Mouse (Mus musculus) lung, postnatal 0 days (tissue): ENCODE measurements around the gene Akap6. TPM values are rescaled to one million over a fixed set of nuclear protein-coding genes. Genes with fewer than 3 reads are reported as not detected.
A peak's percentile ranks its signal among the peaks of the same experiment; 100 is the strongest.

ENCODE experiments used
- ATAC-seq: fragments of 200-750 bp; cut with Nextera tagmentation; 2 replicates; pipeline ENCODE4 v1.8.0; 2017; ENCODE audit warnings: moderate library complexity
- DNase-seq: peaks from one replicate; pipeline ENCODE4 v3.0.0-alpha.2; 2016; ENCODE audit warnings: low spot score
- H3K27ac ChIP-seq: fragments of 300-500 bp; sonication (generic); 2 replicates; pipeline ENCODE4 v1.5.1; 2014; ENCODE audit warnings: antibody characterized with exemption, mild to moderate bottlenecking, low read length, mixed read lengths
- H3K27me3 ChIP-seq: fragments of 300-500 bp; sonication (generic); replicated peaks from 2 replicates; pipeline ENCODE4 v1.6.1; 2014; ENCODE audit warnings: low read length, mixed read lengths; ENCODE audit not compliant: insufficient read depth
- H3K36me3 ChIP-seq: fragments of 300-500 bp; sonication (generic); 2 replicates; pipeline ENCODE4 v1.6.1; 2014; ENCODE audit warnings: low read length, mixed read lengths; ENCODE audit not compliant: insufficient read depth
- H3K4me1 ChIP-seq: fragments of 300-500 bp; sonication (generic); 2 replicates; pipeline ENCODE4 v1.6.1; 2014; ENCODE audit warnings: antibody characterized with exemption, low read depth, low read length, mixed read lengths; ENCODE audit not compliant: insufficient read depth
- H3K4me2 ChIP-seq: fragments of 300-500 bp; sonication (generic); replicated peaks from 2 replicates; pipeline ENCODE4 v1.6.1; 2014; ENCODE audit warnings: low read depth, mild to moderate bottlenecking, low read length, moderate library complexity, mixed read lengths
- H3K4me3 ChIP-seq: fragments of 300-500 bp; sonication (generic); 2 replicates; pipeline ENCODE4 v1.5.1; 2014; ENCODE audit warnings: low read depth, low read length
- H3K9ac ChIP-seq: fragments of 300-500 bp; sonication (generic); replicated peaks from 2 replicates; pipeline ENCODE4 v1.6.1; 2014; ENCODE audit warnings: low read depth, mild to moderate bottlenecking
- H3K9me3 ChIP-seq: fragments of 300-500 bp; sonication (generic); 2 replicates; pipeline ENCODE4 v1.6.1; 2016; ENCODE audit warnings: low read length, mixed read lengths
- CTCF ChIP-seq: IDR thresholded peaks from 2 replicates; pipeline ENCODE4 v1.5.1; 2016; ENCODE audit warnings: antibody characterized with exemption, mild to moderate bottlenecking
- EP300 ChIP-seq: IDR thresholded peaks from 2 replicates; pipeline ENCODE4 v1.6.1; 2016; ENCODE audit warnings: antibody characterized with exemption, mild to moderate bottlenecking, control low read depth
- WGBS: fragments of 180-500 bp; shearing (Covaris S2); extraction: QIAGEN DNeasy Blood & Tissue Kit; methylation state at CpG from one replicate; pipeline ENCODE4 v1.1.7; 2014; 5-methylcytosine and 5-hydroxymethylcytosine counted together
- polyA plus RNA-seq: library from polyadenylated mRNA; unstranded; fragments of >200 nt; fragmentation: Nextera tagmentation; extraction: Ambion mirVana; gene quantifications from 2 replicates; pipeline ENCODE4 v1.2.1, GENCODE M21; 2015

The Akap6 gene
- polyA plus RNA-seq, 1 experiment from 2014 or later, result 0.12 TPM

DNA sequence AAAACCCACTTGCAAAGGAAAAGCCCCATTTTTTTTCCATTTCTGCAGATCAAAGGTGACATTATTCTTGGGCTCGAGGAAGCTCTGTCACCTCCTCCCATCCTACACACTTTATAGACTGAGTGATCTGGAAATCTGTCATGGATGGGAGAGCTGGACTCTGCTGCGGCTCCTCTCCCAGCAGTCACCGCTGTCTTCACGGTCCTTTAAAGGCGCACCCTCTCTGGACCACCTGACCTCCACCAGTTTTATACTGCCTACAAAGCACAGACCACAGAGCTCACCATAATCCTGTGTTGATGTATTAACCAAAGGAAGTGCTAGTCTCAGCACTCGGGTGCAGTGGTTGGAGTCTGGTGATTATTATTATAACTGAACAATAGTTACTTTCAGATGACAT, 330.7 kb downstream of the Akap6 start:
- ATAC-seq, result no peak
- H3K4me1 ChIP-seq, result peaks cover 6% of the 10 kb centered on the region; the same call in 1 of the 2 replicates
- H3K9me3 ChIP-seq, result no peaks in the 10 kb centered on the region
- no peaks in the 10 kb centered on the region for H3K27me3 ChIP-seq
- H3K4me3 ChIP-seq, result no peak overlapping the region
- H3K4me2 ChIP-seq, result no peak overlapping the region
- no peak overlapping the region for H3K9ac ChIP-seq
- no peaks in the 10 kb centered on the region for H3K36me3 ChIP-seq
- no peak overlapping the region for H3K27ac ChIP-seq
- no peak for DNase-seq
- WGBS, result 47% methylated on average over 6 of the region's 6 CpGs
- TF ChIP-seq EP300 (no peak), CTCF (no peak)

DNA sequence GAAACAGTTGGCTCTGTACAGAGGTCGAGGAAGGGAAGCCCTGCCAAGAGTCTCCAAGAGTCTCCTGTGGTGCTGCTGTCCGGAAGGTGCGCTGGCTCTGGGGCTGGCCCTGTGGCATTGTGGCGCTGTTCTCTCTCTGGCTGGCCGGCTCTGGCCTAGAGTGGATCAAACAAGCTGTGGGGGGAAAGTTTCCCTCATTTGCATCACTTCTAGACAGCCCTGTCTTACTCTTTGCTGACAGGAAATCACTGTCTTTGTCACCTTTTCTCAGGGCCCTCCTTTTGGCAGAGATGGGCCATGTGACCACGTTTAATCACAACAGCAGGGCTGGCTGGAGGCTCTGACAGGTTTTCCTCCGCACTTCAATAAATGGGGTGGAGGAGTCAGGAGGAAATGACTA, 333.6 kb downstream of the Akap6 start:
- Histone ChIP-seq H3K4me3 (no peak overlapping the region), H3K9me3 (no peaks in the 10 kb centered on the region), H3K4me2 (peak overlapping the region; percentile 50; the same call in 1 of the 2 replicates), H3K4me1 (peaks cover 6% of the 10 kb centered on the region; the same call in 1 of the 2 replicates), H3K27me3 (no peaks in the 10 kb centered on the region), H3K36me3 (no peaks in the 10 kb centered on the region), H3K9ac (no peak overlapping the region), H3K27ac (no peak overlapping the region)
- ATAC-seq (peak; percentile 38), DNase-seq (peak; percentile 16)
- no peak for TF ChIP-seq EP300
- TF ChIP-seq CTCF, result no peak; the same call in 1 of the 2 replicates
- 17% methylated on average over 7 of the region's 7 CpGs for WGBS

DNA sequence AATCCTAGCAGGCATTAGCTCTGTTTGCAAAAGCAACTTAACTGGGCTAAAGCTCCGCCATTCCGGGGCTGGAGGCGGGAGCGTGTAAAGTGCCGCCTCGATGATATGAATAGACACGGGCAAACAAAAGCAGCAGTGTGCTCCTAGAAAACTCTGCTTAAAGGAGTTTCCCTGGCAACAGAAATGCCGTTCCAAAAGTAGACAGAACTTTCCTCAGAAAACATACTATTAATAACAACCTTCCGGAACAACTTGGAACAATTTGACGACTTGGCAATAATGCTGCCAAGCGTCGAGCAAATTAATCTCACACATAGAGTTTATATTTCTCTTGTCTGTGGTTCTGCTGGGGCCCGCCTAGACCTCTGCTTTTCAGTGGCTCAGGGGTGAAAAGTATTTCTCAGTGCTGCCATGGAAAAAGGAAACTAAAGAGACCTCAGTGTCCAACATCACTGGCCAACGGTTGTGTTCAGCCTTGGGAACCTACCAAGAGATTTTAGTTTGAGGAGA, 334.3 kb downstream of the Akap6 start:
- H3K9ac ChIP-seq, result no peak overlapping the region
- no peaks in the 10 kb centered on the region for H3K36me3 ChIP-seq
- no peaks in the 10 kb centered on the region for H3K9me3 ChIP-seq
- peaks cover 6% of the 10 kb centered on the region; the same call in 1 of the 2 replicates for H3K4me1 ChIP-seq
- H3K27ac ChIP-seq, result no peak overlapping the region
- peak; percentile 74 for ATAC-seq
- H3K4me3 ChIP-seq, result peak overlapping the region; percentile 22
- 6% methylated on average over 14 of the region's 14 CpGs for WGBS
- H3K4me2 ChIP-seq, result peak overlapping the region; percentile 50
- DNase-seq, result peak; percentile 56
- TF ChIP-seq CTCF, result no peak
- TF ChIP-seq EP300, result 0 out of 2 replicates have a peak, but pooled peaks have one; percentile 10
- H3K27me3 ChIP-seq, result no peaks in the 10 kb centered on the region

DNA sequence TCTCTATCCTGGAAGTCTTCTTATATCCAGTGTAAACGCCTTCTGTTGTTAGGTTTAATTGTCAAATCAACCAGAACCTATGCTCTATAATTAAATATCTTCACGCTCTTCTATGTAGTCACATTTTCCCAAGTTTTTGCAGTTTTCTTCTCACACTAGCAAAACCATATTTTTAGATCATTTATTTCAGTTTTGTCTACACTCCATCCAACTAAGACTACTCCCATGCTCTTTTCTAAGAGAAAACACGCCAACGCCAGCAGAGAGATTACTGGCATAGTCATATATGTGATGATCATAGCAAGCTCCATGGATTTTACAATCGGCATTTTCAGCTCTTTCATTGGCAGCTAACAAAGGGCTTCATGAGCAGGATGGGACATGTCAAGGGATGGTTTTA, 341.5 kb downstream of the Akap6 start:
- H3K27ac ChIP-seq, result no peak overlapping the region
- no peak overlapping the region for H3K4me2 ChIP-seq
- H3K27me3 ChIP-seq, result no peaks in the 10 kb centered on the region
- TF ChIP-seq CTCF, result no peak
- TF ChIP-seq EP300, result no peak
- H3K4me3 ChIP-seq, result no peak overlapping the region
- ATAC-seq (no peak), DNase-seq (no peak)
- 86% methylated on average over 5 of the region's 5 CpGs for WGBS
- no peak overlapping the region for H3K9ac ChIP-seq
- H3K9me3 ChIP-seq, result no peaks in the 10 kb centered on the region
- no peaks in the 10 kb centered on the region for H3K4me1 ChIP-seq
- no peaks in the 10 kb centered on the region for H3K36me3 ChIP-seq

DNA sequence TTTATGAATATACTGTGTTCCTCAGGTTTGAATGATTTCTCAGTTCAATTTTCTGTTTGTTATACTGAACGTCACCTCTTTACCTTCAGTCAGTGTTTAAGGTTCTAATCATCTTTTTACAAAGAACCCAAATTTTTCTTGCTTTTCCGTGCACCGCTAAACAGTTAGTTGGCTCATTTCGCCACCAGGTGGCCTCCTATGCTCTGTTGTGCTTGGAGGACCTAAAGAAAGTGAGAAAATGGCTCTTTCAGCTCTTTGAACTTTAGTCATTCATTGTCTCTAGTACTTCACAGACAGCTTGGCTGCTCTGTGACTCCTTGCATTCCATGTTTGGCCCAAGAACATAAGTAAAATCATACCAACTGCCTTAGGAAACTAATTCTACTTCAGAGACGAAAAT, 343.6 kb downstream of the Akap6 start:
- TF ChIP-seq EP300, result no peak
- peak; percentile 76 for TF ChIP-seq CTCF
- H3K9me3 ChIP-seq, result no peaks in the 10 kb centered on the region
- H3K9ac ChIP-seq, result no peak overlapping the region
- H3K4me1 ChIP-seq, result no peaks in the 10 kb centered on the region
- no peaks in the 10 kb centered on the region for H3K27me3 ChIP-seq
- H3K27ac ChIP-seq, result no peak overlapping the region
- no peak overlapping the region for H3K4me2 ChIP-seq
- H3K36me3 ChIP-seq, result no peaks in the 10 kb centered on the region
- H3K4me3 ChIP-seq, result no peak overlapping the region
- no peak for ATAC-seq
- WGBS, result 26% methylated on average over 5 of the region's 5 CpGs
- peak; percentile 41 for DNase-seq

DNA sequence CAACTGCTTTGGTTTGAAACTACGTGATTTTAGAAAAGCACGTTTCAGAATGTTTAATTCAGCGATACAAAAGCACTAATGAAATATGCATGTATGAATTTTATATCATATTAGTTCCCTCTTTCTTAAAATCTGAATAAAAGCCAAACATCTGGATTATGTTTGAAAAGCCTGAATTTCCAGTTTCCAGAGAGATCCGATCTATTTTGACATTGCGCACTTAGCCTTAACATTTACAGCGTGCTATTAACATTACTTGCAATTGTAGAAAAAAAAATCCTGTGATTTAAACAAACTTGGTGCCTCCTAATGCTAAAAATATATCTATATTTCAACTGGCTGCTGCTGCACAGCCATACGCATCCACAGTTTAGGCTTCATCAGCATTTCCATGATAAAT, 358.4 kb downstream of the Akap6 start:
- TF ChIP-seq EP300 (no peak), CTCF (no peak)
- no peak overlapping the region for H3K4me3 ChIP-seq
- 69% methylated on average over 7 of the region's 7 CpGs for WGBS
- H3K9me3 ChIP-seq, result no peaks in the 10 kb centered on the region
- H3K27ac ChIP-seq, result no peak overlapping the region
- no peaks in the 10 kb centered on the region for H3K27me3 ChIP-seq
- H3K36me3 ChIP-seq, result no peaks in the 10 kb centered on the region
- DNase-seq (no peak), ATAC-seq (no peak)
- no peaks in the 10 kb centered on the region for H3K4me1 ChIP-seq
- H3K9ac ChIP-seq, result no peak overlapping the region
- H3K4me2 ChIP-seq, result no peak overlapping the region

DNA sequence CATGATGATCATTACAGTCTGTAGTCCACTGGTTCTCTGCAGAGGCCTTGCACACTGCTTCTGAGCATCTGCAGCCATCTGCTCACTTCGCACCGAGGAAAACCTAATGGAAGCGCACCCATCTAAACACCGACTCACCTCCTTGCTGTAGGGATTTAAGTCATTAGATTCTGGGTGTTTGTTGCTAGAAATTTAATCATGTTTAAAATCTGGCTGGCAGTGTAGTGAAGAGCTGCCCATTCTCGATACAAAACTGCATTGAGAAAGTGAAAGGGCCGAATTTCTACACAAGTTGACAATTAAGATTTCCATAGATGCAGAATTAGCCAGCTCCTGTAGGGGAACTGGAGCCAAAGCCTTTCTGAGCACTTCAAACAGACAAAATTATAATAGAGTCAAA, 361.7 kb downstream of the Akap6 start:
- no peak overlapping the region for H3K9ac ChIP-seq
- DNase-seq, result no peak
- no peaks in the 10 kb centered on the region for H3K9me3 ChIP-seq
- H3K27ac ChIP-seq, result no peak overlapping the region
- no peak overlapping the region for H3K4me2 ChIP-seq
- H3K27me3 ChIP-seq, result no peaks in the 10 kb centered on the region
- 84% methylated on average over 6 of the region's 6 CpGs for WGBS
- H3K4me3 ChIP-seq, result no peak overlapping the region
- ATAC-seq, result no peak
- H3K36me3 ChIP-seq, result no peaks in the 10 kb centered on the region
- no peak for TF ChIP-seq CTCF
- TF ChIP-seq EP300, result no peak
- H3K4me1 ChIP-seq, result no peaks in the 10 kb centered on the region
